Mouse (Mus musculus): ENCODE results near the gene Sh3glb2.

DNA sequence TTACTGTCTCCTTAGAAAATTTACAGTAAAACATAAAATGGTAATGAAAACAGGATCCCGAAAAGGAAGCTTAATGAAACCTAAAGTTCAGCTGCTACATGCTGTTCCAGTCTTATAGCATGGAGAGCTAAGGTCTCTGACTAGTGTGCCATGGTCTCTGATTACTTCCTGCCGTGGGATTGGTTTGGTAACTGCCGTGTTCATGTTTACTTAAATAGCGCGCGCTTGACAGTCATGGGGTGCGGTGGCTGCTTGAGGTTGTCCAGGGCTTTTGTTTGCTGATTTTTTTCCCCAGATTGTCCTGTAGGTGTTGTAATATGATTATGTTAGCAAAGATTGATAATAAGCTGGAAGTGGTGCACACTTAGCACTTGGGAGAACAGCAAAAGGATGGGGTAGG lies 53.0 kb downstream of the Sh3glb2 start:
- TF ChIP-seq CTCF (IDR thresholded peaks at IDR 0.05; ENCODE audit: control insufficient read depth, insufficient read depth, insufficient replicate concordance, low read depth, low read length): no peak
- no peak for TF ChIP-seq POLR2A (IDR thresholded peaks at IDR 0.05; ENCODE audit: control insufficient read depth, low read depth, low read length)
